Mouse (Mus musculus) embryonic fibroblast, embryonic 13.5 days (primary cell): ENCODE results near the gene Smco1. TPM values are rescaled to one million over a fixed set of nuclear protein-coding genes. Genes with fewer than 3 reads are reported as not detected.
"Not testable (repeated sequence)": the region's sequence is repeated elsewhere in the genome, so short reads cannot be mapped to it uniquely, and the experiment has no call there.

Experiments
- H3K27ac ChIP-seq: 2 replicates; pipeline ENCODE4 v1.5.1; 2012; ENCODE audit warnings: low read length, control low read depth, inconsistent platforms; ENCODE audit not compliant: insufficient read depth
- H3K4me1 ChIP-seq: 2 replicates; pipeline ENCODE4 v1.6.1; 2011; ENCODE audit warnings: low read length; ENCODE audit not compliant: control insufficient read depth, insufficient read depth
- H3K4me3 ChIP-seq: 2 replicates; pipeline ENCODE4 v1.5.1; 2011; ENCODE audit warnings: mild to moderate bottlenecking, control low read depth, low read length; ENCODE audit not compliant: insufficient read depth
- CTCF ChIP-seq: IDR thresholded peaks from 2 replicates; pipeline ENCODE4 v1.5.1; 2011; ENCODE audit warnings: mild to moderate bottlenecking, control low read depth, low read length, moderate library complexity, borderline replicate concordance; ENCODE audit not compliant: insufficient read depth
- POLR2A ChIP-seq: IDR thresholded peaks from 2 replicates; pipeline ENCODE4 v1.6.1; 2011; ENCODE audit warnings: low read depth, mild to moderate bottlenecking, control low read depth, low read length, moderate library complexity
- polyA plus RNA-seq: library from polyadenylated mRNA; stranded (reverse); fragments of >200 nt; gene quantifications from 2 replicates; pipeline ENCODE4 v1.2.4, GENCODE M21; 2011; ENCODE audit warnings: low read depth; ENCODE audit not compliant: missing spikeins, insufficient read length

The Smco1 gene
- polyA plus RNA-seq, 1 experiment, result not detected

DNA sequence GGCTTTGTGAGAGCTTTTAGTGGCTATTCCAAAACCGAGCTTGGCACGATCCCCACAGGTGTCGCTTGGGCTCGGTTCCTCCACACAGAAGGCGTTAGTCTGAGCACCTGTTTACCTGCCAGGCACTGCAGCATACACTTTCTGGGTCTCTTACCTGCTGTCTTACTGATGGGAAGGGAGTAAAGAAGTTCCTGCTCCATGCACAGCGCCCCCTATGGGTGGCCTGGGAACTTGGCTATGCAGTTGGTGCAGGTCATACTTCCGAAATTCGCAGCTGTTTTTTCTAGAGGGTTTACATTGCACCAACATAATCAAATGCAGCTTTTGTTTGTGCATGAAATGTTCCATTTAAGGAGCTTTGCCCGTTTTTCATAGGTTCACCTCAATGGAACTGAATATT is 2.1 kb downstream of the Smco1 start:
- no peak overlapping the region for H3K27ac ChIP-seq
- H3K4me3 ChIP-seq, result no peak overlapping the region
- TF ChIP-seq CTCF (no peak), POLR2A (no peak)
- H3K4me1 ChIP-seq, result 0 out of 2 replicates have a peak, but pooled peaks cover 3% of the 10 kb centered on the region

DNA sequence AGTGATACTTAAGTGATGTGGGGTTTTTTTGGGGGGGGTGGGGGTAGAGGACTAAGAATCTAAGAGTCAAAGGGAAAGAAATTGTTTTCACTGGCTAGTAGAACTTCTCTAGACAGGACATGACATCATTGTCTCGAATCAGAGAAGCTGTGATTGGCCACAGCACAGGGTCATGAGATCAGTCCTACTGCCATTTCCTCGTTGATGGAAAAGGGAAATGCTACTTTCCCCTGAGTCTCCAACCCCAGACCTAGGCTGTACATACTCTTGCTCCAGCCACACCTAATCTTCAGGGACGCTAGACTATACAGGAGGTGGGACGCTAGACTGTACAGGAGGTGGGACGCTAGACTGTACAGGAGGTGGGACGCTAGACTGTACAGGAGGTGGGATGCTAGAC is 3.8 kb downstream of the Smco1 start:
- TF ChIP-seq CTCF (no peak), POLR2A (no peak)
- Histone ChIP-seq H3K27ac (no peak overlapping the region), H3K4me3 (no peak overlapping the region), H3K4me1 (0 out of 2 replicates have a peak, but pooled peaks cover 3% of the 10 kb centered on the region)

DNA sequence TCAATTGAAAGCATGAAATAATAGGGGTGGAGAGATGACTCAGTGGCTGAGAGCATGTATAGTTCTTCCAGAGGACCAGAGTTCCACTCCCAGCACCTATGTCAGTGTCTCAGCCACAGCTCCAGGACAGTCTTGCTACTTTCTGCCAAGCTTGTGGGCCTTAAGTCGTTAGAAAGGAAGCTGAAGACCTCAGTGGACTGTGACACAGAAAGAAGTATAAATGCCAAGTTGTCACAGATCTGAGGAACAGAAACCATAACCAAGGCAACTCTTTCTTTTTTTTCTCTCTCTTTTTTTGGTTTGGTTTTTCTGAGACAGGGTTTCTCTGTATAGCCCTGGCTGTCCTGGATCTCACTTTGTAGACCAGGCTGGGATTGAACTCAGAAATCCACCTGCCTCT is 4.6 kb downstream of the Smco1 start:
- no peak for TF ChIP-seq POLR2A
- TF ChIP-seq CTCF, result no peak
- H3K27ac ChIP-seq, result no peak overlapping the region
- 0 out of 2 replicates have a peak, but pooled peaks cover 3% of the 10 kb centered on the region for H3K4me1 ChIP-seq
- no peak overlapping the region for H3K4me3 ChIP-seq

DNA sequence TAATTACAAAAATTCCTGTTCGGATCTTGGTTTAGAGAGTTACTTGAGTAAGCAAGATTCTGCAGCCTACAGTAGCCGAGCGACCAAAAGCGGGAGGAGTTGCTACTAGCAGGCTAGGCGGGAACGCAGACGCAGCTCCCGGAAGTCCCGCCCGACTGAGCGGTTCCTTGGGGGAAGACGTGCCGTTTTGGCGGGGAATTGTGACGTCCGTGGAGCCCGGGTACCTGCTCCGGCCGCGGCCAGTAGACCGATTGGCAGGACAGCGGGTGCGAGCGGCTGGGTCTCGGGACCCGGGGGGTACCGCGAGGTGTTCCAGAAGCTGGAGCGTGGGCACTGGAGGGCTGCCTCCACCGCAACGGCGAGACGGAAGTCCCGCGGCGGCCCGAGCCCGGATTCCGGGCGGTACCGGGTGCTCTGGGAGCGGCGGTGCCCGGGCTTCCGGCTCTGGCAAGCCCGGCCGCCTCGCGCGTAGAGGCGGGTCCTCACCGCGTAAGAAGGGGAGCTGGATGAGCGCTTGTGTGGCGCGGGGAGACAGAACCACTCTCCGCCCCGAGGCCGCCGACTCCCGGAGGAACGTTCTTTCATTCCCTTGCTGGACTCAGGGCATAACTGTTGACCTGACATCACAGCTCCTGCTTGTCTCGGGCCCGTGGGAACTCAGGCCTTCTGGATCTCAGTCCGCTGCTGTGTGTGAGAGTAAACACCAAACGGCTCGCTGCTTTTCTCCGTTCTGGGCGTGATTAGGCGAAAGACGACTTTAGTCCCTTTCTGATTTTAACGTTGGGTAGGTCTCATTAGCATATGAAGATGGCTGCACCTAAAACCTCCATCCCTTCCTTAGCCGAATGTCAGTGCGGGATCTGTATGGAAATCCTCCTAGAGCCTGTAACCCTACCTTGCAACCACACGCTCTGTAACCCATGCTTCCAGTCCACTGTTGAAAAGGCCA is 6.3 kb downstream of the Smco1 start, which contains the start of gene Rnf168:
Rnf168 (plus strand) TSS at position 152 of the 949 bp plus-strand sequence.
- 0 out of 2 replicates have a peak, but pooled peaks cover 3% of the 10 kb centered on the region for H3K4me1 ChIP-seq
- TF ChIP-seq POLR2A (peak; percentile 77), CTCF (no peak)
- H3K27ac ChIP-seq, result peak within 1 kb of the TSS; percentile 84
- peak within 1 kb of the TSS; percentile 91 for H3K4me3 ChIP-seq

DNA sequence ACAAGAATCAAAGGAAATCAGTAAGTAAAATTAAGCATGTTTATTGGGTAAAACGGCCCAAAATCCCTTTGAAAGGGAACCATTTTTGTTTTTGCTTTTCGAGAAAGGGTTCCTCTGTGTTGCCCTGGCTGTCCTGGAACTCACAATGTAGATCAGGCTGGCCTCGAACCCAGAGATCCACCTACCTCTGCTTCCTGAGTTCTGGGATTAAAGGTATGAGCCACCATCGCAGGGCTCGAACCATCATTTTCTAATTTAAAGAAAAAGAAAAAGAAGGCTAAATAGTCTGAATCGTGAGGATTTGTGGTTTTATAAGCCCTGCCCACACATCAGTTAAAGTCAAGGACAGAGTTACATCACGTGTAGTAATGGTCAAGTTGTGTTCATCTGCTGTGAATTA is 7.1 kb downstream of the Smco1 start:
- TF ChIP-seq CTCF (no peak), POLR2A (no peak)
- 0 out of 2 replicates have a peak, but pooled peaks cover 3% of the 10 kb centered on the region for H3K4me1 ChIP-seq
- peak overlapping the region; percentile 91 for H3K4me3 ChIP-seq
- H3K27ac ChIP-seq, result no peak overlapping the region

DNA sequence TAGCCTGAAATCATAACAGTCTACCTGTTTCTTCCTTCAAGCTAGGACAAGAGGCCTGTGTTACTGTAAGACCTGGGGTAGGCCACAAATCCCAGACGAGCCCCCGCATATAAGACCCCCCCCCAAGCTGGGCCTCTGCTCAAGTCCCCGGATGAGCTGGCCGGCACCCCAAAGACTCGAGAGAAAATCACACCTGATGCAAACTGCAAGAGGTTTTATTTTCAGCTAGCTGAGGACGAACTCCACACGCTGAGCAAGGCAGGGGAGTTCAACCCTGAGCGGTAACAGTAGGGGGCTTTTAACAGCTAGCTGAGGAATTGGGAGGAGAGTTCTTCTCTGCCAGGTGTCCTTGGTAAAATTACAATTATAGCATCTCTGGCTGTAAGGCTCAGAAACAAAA is 8.9 kb downstream of the Smco1 start:
- Histone ChIP-seq H3K4me1 (0 out of 2 replicates have a peak, but pooled peaks cover 3% of the 10 kb centered on the region), H3K4me3 (no peak overlapping the region), H3K27ac (no peak overlapping the region)
- no peak for TF ChIP-seq CTCF
- no peak for TF ChIP-seq POLR2A

DNA sequence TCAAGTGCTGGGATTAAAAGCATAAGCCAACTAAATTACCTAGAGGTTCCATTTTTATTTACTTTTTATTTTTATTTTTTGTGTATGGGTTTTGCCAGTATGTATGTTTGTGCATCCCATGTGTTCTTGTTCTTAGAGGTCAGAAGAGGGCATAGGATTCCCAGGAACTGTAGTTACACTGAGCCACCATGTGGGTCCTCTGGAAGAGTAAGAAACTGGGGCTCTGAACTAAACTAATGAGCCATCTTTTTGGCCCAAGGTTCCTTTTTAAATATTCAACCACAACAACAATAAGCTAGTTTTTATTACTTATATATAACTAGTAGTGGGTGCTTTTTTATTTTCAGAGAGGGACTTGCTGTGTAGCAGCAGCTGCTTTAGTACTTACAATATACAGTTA is 11.3 kb downstream of the Smco1 start:
- no peak for TF ChIP-seq POLR2A
- TF ChIP-seq CTCF, result no peak

DNA sequence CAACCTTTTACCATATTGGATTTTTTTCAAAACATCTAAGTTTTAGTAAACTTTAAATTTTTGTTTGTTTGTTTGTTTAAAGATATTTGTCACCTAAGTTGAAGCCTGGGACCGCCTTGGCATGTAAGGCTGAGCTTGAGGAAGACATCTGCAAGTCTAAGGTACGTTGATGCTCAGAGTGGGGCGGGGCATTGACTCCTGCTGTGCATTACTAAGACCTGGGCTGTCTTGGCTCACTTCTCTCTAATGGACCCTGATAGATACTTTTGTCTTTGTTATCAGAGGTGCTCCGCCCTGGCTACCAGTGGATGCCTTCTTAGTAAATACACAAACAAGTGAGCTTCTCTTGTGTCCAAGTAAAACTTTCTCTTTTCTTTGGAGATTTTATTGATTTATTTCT is 20.6 kb downstream of the Smco1 start:
- Histone ChIP-seq H3K4me3 (no peak overlapping the region), H3K27ac (no peak overlapping the region), H3K4me1 (no peaks in the 10 kb centered on the region)
- TF ChIP-seq POLR2A (no peak), CTCF (no peak)

More for the DNA sequence above, 11.3 kb downstream of the Smco1 start:
- H3K4me1 ChIP-seq, result no peaks in the 10 kb centered on the region
- no peak overlapping the region for H3K27ac ChIP-seq
- no peak overlapping the region for H3K4me3 ChIP-seq

DNA sequence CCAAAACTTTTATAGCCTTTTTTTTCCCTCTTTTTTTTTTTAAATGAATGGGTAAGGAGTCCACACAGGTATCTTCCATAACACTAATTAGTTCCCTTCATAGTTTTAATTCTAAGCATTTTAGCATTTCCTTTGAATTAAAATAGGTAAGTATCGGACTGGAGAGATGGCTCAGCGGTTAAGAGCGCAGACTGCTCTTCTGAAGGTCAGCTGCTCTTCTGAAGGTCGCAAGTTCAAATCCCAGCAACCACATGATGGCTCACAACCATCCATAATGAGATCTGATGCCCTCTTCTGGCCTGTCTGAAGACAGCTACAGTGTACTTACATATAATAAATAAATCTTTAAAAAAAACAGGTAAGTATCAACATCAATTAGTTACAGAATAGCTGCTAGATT is 28.3 kb downstream of the Smco1 start:
- not testable (repeated sequence) for H3K4me1 ChIP-seq, H3K4me3 ChIP-seq, H3K27ac ChIP-seq

DNA sequence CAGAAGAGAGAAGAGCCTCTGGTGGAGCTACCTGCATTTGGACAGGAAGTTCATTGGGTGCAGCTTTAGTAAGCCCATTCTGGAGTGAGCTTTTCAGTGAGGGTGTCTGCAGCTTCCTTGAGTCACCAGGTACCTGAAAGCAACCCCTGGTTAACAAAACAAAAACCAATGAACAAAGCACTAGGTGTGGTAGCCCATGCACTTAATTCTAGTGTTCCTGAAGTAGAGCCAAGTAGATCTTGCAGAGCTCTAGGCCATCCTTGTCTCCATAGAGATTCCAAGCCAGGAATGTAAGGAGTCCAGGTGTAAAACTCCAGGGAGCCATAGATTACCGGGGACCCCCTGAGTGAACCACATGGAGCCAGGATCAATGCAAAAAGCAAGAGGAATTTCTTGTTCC is 31.8 kb downstream of the Smco1 start:
- Histone ChIP-seq H3K4me1 (no peaks in the 10 kb centered on the region), H3K27ac (no peak overlapping the region), H3K4me3 (no peak overlapping the region)
- no peak for TF ChIP-seq POLR2A
